Mouse (Mus musculus): Measurements from ENCODE around the gene Gna13.

GRCm38 (mm10) chr11:109364337-109364736 is 1.7 kb downstream of the Gna13 start:
- no peak for TF ChIP-seq POLR2A (IDR thresholded peaks at IDR 0.05; ENCODE audit: low read depth, low read length)
- TF ChIP-seq CTCF (IDR thresholded peaks at IDR 0.05; ENCODE audit: extremely low read depth, insufficient read length, insufficient replicate concordance, low read depth, low read length) = no peak
